Mouse (Mus musculus) thymus, postnatal 36 days (tissue): ENCODE data around the gene Gpd1l.

Experiments
- DNase-seq, 2 experiments: peaks; one replicate each; pipeline ENCODE4 v3.0.0; 2022; ENCODE audit warnings: mixed read lengths in 2 of 2

The Gpd1l gene

DNA sequence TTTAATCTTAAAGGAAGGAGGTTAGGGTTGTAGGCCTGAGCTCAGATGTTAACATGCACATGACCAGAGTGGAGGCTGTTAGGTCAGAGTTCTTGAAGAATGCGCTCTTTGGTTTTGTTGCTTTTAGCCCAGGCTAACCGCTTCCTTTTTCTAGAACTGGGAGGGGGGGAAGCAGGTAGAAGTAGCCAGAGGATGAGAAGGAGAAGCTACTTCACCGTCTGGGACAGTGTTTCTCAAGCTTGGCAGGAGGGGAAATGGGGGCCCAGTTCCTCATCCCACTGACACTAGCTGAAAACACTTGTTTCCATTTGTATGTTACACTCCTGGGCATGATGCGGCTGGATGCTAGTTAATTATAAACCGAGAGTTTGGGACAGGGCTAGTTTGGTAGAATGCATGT, 8.2 kb downstream of the Gpd1l start:
- no peak for DNase-seq

DNA sequence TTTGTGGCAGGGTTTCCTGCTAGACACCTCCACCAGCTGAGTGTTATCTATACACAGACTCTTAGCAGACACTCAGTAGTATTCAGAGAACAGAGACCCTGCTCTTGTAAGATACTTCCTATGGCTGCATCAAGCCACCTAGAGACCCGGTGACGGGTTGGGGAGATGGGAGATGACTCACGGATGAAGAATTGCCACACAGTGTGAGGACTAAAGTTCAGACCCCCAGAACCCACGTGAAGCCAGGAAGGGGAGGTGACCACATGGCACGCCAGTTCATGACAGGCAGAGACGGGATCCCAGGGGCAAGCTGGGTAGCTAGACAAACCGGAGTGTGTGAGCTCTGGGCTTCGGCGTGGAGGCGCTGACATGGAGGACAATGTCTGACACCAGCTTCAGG, 8.7 kb downstream of the Gpd1l start:
- DNase-seq, result no peak

DNA sequence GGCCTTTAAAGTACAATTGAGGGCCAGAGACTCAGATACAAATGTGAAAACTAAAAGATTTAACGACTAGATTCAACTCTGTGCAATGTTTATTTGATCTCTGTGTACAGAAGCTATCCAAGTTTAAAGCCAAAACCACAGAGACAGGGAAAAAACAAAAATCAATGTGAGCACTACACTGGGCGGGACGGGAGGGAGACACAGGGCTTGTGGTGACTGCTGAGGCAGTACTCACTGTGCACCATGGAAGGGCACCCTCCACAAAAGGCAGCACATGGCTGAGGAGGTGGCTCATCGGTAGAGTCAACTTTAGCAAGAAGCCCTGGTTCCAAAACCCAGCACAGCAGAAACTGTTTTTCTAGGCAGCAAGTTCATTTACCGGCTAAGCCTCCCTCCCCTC, 9.3 kb downstream of the Gpd1l start:
- no peak for DNase-seq

GRCm38 (mm10) chr9:114922209-114922608, 11.6 kb downstream of the Gpd1l start:
- no peak for DNase-seq

GRCm38 (mm10) chr9:114921352-114922081, 12.3 kb downstream of the Gpd1l start:
- no peak for DNase-seq

DNA sequence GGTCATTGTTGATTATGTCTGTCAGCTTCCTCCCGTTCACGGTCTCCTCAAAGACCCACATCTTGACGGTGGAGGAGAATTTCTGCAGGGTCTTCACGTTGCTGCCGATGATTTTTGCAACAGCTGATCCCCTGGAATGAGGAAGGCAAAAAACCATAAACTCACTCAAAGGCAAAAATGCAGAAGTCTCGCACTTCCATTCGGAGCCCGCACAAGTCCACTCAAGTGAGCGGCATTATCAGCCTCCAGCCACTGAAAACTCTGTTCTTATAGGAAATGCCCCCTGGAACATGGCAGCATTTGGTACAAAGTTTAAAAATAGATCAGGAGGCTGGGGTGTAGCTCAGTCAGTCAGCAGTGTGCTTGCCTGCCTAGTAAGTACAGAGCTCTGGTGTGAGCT, 13.2 kb downstream of the Gpd1l start:
- no peak for DNase-seq

DNA sequence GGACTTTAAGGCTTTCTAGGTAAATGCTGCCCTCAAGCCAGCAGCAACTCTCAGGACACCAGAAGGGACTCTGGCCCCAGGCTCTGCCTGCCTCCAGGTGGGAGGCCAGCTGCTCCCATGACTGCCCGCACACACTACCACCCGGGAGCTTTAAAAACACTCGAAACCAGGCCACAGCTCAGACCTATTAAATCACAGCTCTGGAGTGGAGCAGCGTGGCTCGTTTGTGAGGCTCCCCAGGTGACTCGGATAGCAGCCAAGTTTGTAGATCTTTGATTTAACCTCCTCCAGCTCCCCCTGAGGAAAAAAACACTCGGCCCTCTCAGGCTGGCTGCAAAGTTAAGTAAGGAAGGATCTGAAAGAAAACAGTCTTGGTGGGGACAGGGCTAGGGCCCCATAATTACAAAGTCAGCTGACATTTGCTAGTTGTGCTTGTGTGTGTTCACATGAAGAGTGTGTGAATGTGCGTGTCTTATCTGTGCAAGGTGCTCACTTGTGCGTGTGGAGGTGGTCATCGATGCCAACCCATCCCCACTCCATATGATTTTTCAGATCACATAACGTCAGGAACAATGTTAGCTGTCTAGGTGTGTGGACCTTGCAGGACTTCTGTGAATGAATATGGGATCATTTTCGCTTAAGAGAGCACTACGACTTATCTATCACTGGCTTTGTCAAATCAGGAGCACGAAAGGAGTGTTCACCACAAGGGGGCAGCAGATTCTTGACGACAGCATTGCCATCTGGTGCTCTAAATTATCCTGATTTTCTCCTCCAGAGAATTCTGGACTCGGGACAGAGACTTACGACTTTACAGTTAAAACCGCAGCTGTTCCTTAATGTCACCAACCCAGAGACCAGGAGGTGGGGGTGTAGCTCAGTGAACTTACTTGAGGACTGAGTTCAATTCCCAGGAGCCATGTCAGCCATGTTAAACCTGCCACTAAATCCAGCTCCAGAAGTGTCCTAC, 20.8 kb downstream of the Gpd1l start:
- peak; percentile 30 to 45 for DNase-seq

DNA sequence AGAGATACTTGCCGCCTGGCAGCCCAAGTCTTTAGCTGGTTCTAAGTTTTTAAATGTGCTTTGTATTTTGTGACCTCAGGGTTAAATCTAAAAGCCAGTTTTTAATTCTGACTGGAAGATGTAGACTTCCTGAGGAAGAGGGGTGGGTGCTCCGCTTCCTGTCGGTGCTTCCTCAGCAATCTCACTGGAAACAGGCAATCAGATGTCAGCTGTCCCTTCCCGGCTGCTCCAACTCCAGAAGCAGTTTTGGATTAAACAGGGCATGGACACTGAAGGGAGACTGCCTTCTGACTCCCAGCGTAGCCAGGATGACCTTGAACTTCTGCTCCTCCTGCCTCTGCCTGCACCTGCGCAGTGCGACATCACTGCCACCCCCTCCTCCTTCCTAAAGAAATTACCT, 26.3 kb downstream of the Gpd1l start:
- no peak for DNase-seq

- DNase-seq, result no peak
These were observed 37.9 kb downstream of the Gpd1l start for GRCm38 (mm10) chr9:114895919-114896318.

GRCm38 (mm10) chr9:114892974-114893373, 40.8 kb downstream of the Gpd1l start:
- no peak for DNase-seq

- no peak for DNase-seq
These were observed 43.4 kb downstream of the Gpd1l start for GRCm38 (mm10) chr9:114890377-114890776.

GRCm38 (mm10) chr9:114888856-114889407, 44.9 kb downstream of the Gpd1l start:
- DNase-seq, result no peak

DNA sequence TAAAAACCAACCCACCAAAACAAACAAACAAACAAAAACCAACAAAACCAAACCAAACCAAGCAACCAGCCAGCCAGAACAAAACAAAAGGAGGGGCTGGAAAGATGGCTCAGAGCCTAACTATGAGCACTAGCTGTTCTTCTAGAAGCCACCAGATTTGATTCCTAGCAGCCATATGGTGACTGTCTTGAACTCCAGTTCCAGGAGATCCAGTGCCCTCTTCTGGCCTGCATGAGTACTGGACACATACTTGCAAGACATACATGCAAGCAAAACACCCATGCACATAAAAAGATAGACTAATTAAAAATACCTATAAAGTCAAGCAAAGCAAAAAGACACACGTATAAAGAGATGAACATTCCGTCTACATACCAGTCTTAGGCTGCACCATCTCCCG, 46.1 kb downstream of the Gpd1l start:
- DNase-seq, result peak; percentile 12 to 23

DNA sequence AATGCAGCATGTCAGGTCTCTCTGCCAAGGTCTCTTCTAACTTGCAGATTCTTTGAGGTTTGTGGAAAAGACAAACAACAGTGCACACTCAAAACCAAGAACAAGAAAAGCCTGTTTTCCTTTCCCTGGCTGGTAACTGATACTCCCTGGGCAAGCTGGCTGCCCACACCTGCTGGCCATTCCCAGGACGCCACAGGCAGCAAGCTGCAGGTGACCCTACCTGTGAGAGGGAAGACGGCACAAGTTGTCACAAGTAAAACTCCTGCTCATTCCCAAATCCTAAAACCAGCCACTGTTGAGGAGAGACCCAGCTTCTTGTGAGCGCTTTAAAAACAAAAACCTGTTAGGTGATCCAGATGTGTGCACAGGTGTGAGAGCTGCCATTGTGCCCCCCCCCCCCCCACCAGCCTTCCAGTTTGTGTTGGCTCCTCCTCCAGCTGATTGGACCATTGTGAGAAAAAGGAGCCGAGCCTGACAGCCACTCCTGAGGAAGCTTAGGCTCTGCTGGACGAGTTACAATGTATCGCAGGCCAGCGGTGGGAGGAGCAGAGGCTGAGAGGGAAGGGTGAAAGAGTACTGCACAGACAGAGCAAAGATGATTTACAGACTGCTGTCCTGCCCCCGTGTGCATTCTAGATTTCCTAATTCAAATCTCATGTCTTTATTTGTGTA, 47.7 kb downstream of the Gpd1l start:
- no peak for DNase-seq

GRCm38 (mm10) chr9:114885564-114885963, 48.2 kb downstream of the Gpd1l start:
- DNase-seq, result no peak

- no peak for DNase-seq
These were observed 51.8 kb downstream of the Gpd1l start for GRCm38 (mm10) chr9:114881977-114882376.

DNA sequence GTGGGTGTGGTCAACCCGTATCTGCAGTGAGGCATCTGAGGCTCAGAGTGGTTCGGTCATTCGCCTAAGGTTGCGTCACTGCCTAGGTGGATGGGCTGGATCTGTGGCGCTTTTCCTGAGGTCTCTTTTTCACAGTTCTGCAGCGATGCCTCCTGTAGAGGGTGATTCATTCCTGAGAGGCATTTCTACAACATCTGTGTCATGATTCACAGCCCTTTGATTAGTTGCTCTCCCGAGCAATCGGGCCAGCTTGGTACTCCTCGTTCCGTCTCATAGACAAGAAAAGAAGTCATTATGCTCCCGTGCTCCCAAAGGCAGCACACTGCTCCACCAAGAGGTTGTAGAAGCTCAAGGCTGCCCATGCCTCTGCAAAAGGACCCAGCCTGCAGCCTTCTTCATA, 78.5 kb downstream of the Gpd1l start:
- no peak for DNase-seq

DNA sequence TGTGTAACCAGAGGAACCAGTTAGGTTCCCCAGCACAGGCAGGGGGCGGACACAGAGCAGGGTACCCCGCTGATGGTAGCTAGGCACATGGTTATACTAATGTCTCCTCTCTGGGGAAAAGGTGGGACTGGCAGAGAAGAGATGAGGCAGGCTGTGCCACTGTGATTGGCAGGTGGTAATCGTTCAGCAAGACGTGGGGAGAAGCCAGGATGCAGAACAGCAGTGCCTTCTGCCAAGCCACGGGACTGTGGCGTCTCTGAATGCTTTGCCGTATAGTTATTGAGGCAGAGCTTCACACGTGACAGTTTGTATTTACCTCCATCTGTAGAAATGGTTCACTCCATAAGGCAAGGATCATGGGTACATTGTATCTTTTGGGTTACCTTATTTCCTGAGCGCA, 79.1 kb downstream of the Gpd1l start:
- no peak for DNase-seq

DNA sequence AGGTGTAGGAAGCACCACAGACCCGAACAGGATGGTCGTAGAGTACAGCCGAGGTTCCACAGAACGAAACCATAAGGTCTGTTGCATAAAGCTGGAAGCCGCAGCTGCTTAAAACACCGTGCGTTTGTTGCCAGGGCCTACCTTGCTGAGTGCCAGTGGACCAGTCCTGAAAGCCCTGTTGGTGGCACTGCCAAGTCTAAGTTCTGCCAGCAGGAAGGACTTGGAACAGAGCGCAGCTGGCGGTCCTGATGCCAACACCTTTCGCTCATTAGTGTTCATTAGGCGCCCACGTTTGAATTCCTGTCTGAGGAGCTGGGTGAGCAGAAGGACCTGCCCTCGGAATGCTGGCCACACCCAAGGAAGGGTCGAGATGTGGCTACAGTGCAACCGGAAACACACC, 80.5 kb downstream of the Gpd1l start:
- DNase-seq, result no peak

DNA sequence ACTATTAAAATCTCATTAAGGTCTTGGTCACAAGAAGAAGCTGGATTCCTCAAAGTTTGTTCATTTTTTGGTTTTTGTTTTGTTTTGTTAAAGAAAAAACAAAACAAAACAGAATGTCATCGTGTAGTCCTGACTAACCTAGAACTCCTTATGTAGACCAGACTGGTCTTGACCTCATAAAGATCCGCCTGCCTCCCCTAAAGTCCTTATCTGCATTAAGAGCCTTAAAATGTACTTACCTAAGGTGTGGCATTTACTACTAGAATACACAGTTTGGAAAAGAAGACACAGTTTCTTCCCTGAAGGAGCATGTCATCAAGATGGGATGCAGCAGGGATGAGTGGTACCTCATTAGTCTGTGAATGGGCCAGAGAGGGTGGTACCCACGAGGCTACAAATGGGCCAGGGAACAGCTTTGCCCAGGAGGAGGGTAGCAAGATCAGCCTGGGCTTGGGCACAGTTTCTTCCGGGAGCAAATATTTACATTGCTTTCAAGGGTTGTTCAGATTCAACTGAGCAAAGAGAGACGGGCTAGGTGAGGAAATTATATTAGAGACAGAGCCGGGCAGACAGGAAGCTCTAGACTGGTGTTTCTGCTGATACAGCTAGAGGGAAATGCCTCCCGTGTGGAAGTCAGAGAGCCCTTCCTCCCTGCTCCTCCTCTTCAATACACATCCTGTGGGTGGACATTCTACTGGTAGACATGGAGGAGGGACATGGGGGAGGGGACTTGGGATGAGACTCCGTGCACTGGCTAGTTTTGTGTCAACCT, 82.2 kb downstream of the Gpd1l start:
- DNase-seq, result no peak
